Mouse (Mus musculus): ENCODE data around the gene Tmed9. TPM values are rescaled to one million over a fixed set of nuclear protein-coding genes. Genes with fewer than 3 reads are reported as not detected.
"Not testable (repeated sequence)": the region's sequence is repeated elsewhere in the genome, so short reads cannot be mapped to it uniquely, and the experiment has no call there.

The Tmed9 gene
- total RNA-seq, 2 experiments from 2014 or later, result 104 to 106 TPM

DNA sequence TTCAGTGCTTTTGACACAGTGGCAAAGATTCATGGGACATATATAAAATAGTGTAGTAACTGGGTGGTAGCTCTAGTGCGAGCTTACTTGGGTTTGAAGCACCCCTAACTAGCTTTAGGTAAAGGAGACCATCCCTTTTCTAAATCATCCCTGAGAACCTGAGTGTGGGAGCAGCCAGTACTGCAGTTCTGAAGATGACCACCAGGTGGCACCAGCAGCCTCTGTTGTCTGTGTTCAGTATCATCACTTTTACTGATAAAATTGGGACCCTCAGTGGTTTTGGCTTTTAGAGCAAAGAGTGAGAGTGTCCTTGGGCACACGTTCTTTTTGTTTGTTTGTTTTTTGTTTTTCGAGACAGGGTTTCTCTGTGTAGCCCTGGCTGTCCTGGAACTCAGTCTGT is 28.1 kb downstream of the Tmed9 start:
- peak; percentile 82 to 90 for DNase-seq

DNA sequence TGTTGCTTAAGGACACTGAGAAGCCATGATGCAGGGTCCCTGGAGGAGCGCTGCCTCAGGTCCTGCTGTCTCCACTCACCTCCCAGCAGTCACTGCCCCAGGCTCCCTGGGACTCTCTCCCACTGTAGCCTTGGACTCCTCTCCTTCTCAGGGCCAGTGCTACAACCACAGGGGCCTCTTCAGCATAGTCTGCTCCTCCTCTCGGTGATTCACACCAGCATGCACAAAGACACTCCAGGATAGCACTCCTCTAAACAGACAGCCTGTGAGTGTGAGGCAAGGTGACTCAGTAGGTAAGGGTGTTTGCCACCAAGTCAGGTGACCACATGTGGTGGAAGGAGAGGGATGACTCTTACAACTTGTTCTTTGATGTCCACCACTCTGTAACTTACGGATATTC is 31.1 kb downstream of the Tmed9 start:
- intact Hi-C loops (cut with DNase I), result no loop called here
- no peak for DNase-seq

More for the DNA sequence above, 28.1 kb downstream of the Tmed9 start:
- intact Hi-C loops (cut with DNase I), result loop anchor here (1.0 kb wide), 1 partner anchor 39 kb away; no protein-coding TSS in a partner anchor

- no peak for DNase-seq
- intact Hi-C loops (cut with DNase I), result no loop called here
These were observed 33.5 kb downstream of the Tmed9 start for GRCm38 (mm10) chr13:55606899-55607623.

- no peak for DNase-seq
- intact Hi-C loops (cut with DNase I), result no loop called here
These were observed 34.1 kb downstream of the Tmed9 start for GRCm38 (mm10) chr13:55607624-55608006.

DNA sequence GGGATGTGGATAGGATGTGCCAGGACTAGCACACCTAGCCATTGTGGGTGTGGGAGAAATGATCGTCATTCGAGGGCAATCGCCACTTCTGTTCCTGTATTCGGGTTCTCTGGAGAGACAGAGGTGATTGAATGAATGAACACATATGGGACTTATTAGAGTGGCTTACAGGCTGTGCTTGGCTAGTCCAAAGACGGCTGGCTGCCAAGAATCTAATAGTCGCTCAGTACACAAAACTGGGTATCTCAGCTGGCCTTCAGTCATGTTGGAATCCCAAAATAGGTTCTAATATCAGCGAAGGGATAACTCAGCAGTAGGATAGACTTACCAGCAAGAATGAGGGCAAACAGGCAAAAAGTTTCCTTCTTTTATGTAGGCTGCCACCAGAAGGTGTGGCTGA is 38.5 kb downstream of the Tmed9 start:
- peak in 1 of 2 experiments; percentile 31 for DNase-seq
- intact Hi-C loops (cut with DNase I), result no loop called here

- intact Hi-C loops (cut with DNase I), result no loop called here
- no peak for DNase-seq
These were observed 39.9 kb downstream of the Tmed9 start for GRCm38 (mm10) chr13:55613471-55613870.

GRCm38 (mm10) chr13:55619328-55619727 is 45.8 kb downstream of the Tmed9 start:
- intact Hi-C loops (cut with DNase I), result no loop called here
- DNase-seq, result no peak

GRCm38 (mm10) chr13:55620275-55620674 is 46.7 kb downstream of the Tmed9 start:
- DNase-seq, result no peak
- intact Hi-C loops (cut with DNase I), result no loop called here

- intact Hi-C loops (cut with DNase I), result not testable (repeated sequence)
- DNase-seq, result peak in 1 of 2 experiments; percentile 15
These were observed 48.7 kb downstream of the Tmed9 start for GRCm38 (mm10) chr13:55622156-55622648.

DNA sequence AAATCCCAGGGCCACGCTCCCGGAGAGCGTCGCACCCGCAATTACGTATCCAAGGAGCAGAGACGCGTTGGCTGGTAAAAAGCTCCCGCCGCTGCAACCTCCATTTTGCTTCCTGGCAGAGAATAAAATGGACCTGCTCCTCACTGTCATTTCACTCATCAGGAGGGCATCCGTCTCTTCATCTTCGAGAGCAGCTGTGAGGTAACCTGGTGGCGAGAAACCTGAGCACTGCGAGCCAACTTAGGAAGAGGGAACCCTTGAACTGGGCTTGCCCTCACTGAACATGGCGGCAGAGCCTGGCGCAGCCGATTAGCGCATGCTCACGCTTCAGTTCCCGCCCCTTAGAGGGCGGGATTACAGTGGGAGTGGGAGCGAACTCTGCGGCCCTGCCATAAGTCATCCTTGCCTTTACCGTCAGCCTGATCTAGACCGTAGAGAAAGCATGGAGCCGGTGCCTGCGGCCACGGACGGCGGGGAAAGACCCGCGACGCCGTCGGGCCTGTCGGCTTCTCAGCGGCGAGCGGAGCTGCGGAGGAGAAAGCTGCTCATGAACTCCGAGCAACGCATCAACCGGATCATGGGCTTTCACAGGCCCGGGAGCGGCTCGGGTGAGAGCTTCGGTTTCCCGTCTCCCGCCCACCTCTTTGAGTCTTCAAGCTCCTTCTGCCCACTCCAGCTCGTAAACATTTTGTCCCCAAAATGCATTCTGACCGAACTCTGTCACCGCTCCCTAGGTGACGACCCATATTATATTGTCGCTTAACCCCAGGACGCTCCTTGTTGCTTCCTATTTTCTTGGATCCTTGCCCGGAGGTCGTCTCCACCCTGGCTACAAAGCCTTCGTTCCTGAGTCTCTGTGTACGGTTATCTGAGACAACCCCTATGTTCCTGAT is 49.4 kb downstream of the Tmed9 start, which contains the start of gene Caml:
Gene Caml (plus strand): TSS at position 357 of the 893 bp plus-strand sequence.
- intact Hi-C loops (cut with DNase I), result no loop called here
- peak; percentile 93 for DNase-seq

DNA sequence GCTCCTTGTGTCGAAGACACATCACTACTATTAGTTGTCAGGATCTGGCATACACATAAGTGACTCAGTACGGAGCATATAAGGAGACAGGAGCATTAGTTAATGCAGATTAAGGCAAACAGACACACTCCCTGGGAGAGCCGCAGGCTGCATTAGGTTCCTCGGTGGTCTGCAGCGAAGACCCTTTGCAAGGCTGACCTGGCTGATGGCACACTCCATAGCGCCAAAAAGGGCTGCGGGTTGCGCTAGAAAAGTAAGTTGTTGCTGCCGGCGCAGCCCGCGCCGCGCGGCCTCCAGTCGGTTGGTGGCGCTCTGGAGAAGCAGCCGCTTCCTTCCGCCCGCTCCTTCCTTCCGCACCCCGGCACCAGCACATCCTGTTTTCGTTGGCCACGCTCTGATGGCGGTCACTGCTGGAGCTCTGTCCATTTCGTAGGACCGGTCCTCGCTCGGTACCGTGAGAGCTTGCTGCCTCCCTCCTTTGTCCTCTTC is 61.2 kb downstream of the Tmed9 start, which contains the start of gene Ddx46:
Gene Ddx46 (plus strand): TSS at position 389 of the 489 bp plus-strand sequence.
- intact Hi-C loops (cut with DNase I), result no loop called here
- DNase-seq, result peak; percentile 90 to 94

DNA sequence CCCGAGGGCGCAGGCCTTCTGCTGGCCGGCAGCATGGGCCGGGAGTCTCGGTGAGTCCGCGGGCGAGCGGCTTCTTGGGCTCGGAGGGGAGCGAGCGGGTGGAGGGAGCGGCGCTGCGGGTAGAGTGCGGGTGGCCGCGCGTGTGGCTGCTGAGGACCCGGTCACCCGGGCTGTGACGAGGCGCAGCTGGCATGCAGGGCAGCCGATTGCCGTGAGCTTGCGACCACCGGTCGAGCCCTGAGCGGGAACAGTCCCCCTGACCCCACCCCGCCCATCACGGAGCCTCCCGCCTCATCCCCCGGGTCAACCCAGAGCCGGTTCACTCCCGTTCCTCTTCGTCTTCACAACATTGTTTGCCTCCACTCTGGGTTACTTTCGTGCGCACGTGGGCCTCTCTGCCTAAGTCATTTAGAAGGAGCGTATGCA is 61.6 kb downstream of the Tmed9 start:
- intact Hi-C loops (cut with DNase I), result no loop called here
- no peak for DNase-seq

DNA sequence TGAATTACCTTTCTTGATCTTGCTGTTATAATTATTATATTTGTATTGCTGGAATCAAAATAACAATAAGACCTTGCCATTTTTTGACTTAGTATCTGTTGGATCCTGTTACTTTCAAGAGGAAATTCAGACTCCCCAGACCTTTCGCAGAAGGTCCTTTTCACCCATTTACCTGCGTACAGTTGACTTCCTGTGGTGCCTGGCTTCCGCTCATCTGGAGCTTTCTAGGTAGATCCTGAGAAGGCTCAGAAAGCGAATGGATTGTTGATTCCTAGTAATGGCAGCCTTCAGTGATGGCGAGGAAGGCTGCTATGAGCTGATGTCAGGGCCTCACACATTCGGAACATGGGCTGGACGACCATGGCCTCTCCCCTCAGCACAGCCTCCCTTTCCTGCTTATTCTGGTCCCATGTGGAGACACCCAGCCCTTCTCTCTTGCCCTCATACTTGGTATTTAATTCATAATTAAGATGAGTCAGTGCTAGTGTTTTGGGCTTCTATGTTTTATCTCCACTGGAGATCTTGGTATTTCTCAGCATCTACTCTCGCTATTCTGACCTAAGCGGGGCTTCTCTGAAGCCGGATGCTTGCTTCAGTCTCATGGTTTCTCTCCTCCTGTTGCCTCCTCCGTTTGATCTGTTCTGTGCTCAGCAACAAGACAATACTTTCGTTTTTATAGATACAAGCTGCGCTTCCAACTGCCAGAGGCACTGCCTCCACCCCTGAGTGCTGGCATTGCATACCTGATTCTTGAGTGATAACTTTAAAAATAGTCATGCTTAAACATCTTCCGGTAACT is 62.9 kb downstream of the Tmed9 start:
- no peak for DNase-seq
- intact Hi-C loops (cut with DNase I), result no loop called here

DNA sequence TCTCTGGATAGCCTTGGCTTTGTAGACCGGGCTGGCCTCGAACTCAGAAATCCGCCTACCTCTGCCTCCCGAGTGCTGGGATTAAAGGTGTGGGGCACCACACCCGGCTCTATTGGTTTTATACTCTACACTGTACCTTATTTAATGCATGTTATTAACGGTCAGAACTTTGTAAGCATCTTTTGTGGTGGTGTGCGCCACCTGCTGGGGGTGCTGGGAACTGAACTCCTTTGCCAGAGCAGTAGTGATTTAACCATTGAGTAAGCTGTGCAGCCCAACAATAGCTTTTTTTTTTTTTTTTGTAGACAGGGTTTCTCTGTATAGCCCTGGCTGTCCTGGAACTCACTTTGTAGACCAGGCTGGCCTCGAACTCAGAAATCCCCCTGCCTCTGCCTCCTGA is 66.9 kb downstream of the Tmed9 start:
- intact Hi-C loops (cut with DNase I), result loop anchor here (1.0 kb wide), 1 partner anchor 39 kb away; no protein-coding TSS in a partner anchor
- peak; percentile 83 to 91 for DNase-seq

DNA sequence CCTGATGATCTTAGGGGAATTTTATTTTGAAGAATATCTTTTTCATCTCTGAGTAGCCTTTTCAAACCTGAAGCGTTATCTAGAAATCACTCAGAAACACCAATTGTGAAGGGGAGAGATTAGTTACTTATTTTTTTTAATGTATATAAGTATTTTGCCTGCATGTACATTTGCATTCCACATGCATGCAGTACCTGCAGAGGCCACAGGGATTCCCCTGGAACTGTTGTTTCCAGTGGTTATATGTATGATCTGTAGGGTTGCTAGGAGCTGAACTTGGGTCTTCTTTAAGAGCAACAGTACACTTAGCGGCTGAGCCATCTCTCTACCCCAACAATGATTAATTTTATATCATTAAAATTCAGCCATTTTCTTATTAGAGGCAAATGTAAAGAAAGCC is 71.0 kb downstream of the Tmed9 start:
- DNase-seq, result peak in 1 of 2 experiments; percentile 12
- intact Hi-C loops (cut with DNase I), result no loop called here

Other genes with a start within 250 kb of the Tmed9 start
- gene Mxd3, start 243.9 kb upstream of the Tmed9 start, total RNA-seq (2021), result 1 to 10 TPM; 7.0 to 7.3 TPM
- 10 to 100 TPM; 56.7 to 58.2 TPM for gene Lman2, start 210.9 kb upstream of the Tmed9 start, total RNA-seq (2021)
- gene Rgs14, start 204.0 kb upstream of the Tmed9 start, total RNA-seq (2021), result under 1 TPM; 0.60 to 0.74 TPM
- gene Slc34a1, start 175.5 kb upstream of the Tmed9 start, total RNA-seq (2021), result not detected
- gene Pfn3, start 158.5 kb upstream of the Tmed9 start, total RNA-seq (2021), result not detected
- not detected for gene F12, start 146.9 kb upstream of the Tmed9 start, total RNA-seq (2021)
- 10 to 100 TPM; 26.3 to 28.5 TPM for gene Grk6, start 128.7 kb upstream of the Tmed9 start, total RNA-seq (2021)
- gene Prr7, start 109.5 kb upstream of the Tmed9 start, total RNA-seq (2021), result 1 to 10 TPM; 1.7 to 1.8 TPM
- 10 to 100 TPM; 53.7 to 58.2 TPM for gene Dbn1, start 85.6 kb upstream of the Tmed9 start, total RNA-seq (2021)
- 10 to 100 TPM; 63.6 to 74.2 TPM for gene Pdlim7, start 60.1 kb upstream of the Tmed9 start, total RNA-seq (2021)
- gene Dok3, start 44.4 kb upstream of the Tmed9 start, total RNA-seq (2021), result 1 to 10 TPM; 1.7 to 1.8 TPM
- 10 to 100 TPM; 17.5 to 18.2 TPM for gene Ddx41, start 37.1 kb upstream of the Tmed9 start, total RNA-seq (2021)
- 10 to 100 TPM; 22.8 to 24.2 TPM for gene Fam193b, start 2.6 kb upstream of the Tmed9 start, total RNA-seq (2021)
- 10 to 100 TPM; 11.2 to 12.2 TPM for gene B4galt7, start 26.2 kb downstream of the Tmed9 start, total RNA-seq (2021)
- gene Caml, start 49.3 kb downstream of the Tmed9 start, total RNA-seq (2021), result 10 to 100 TPM; 14.5 to 18.0 TPM
- 10 to 100 TPM; 29.8 to 33.5 TPM for gene Ddx46, start 61.3 kb downstream of the Tmed9 start, total RNA-seq (2021)
- 10 to 100 TPM; 61.0 to 66.0 TPM for gene B230219D22Rik, start 119.4 kb downstream of the Tmed9 start, total RNA-seq (2021)
- 10 to 100 TPM; 39.4 to 39.9 TPM for gene Txndc15, start 140.9 kb downstream of the Tmed9 start, total RNA-seq (2021)
- gene Pcbd2, start 153.6 kb downstream of the Tmed9 start, total RNA-seq (2021), result 10 to 100 TPM; 40.4 to 43.0 TPM
- gene Catsper3, start 210.8 kb downstream of the Tmed9 start, total RNA-seq (2021), result under 1 TPM in 1 of 2 experiments, not detected in 1; 0.26 TPM

All from heart, postnatal 10 days (tissue).